Mouse (Mus musculus) induced T-regulatory cell, adult 2 months (primary cell): ENCODE results near the gene Sacm1l.

Source experiments
- DNase-seq: peaks from one replicate; pipeline ENCODE4 v3.0.0-alpha.2; 2012; ENCODE audit warnings: low read depth

Gene Sacm1l

GRCm38 (mm10) chr9:123509638-123510604 is 19.6 kb upstream of the Sacm1l start:
- DNase-seq: peak; percentile 95

GRCm38 (mm10) chr9:123510926-123511325 is 18.6 kb upstream of the Sacm1l start:
- DNase-seq: peak; percentile 63

GRCm38 (mm10) chr9:123512482-123512881 is 17.1 kb upstream of the Sacm1l start:
- no peak for DNase-seq

GRCm38 (mm10) chr9:123515087-123515486 is 14.5 kb upstream of the Sacm1l start:
- no peak for DNase-seq

GRCm38 (mm10) chr9:123516641-123517385 is 12.7 kb upstream of the Sacm1l start:
- DNase-seq: no peak

- DNase-seq: peak; percentile 75
These were observed 10.3 kb upstream of the Sacm1l start for GRCm38 (mm10) chr9:123518969-123519894.

- no peak for DNase-seq
These were observed 8.8 kb upstream of the Sacm1l start for GRCm38 (mm10) chr9:123520735-123521134.

GRCm38 (mm10) chr9:123523676-123524075 is 5.9 kb upstream of the Sacm1l start:
- peak; percentile 83 for DNase-seq

GRCm38 (mm10) chr9:123525095-123525494 is 4.5 kb upstream of the Sacm1l start:
- DNase-seq: peak; percentile 93

GRCm38 (mm10) chr9:123526502-123526901 is 3.1 kb upstream of the Sacm1l start:
- peak; percentile 46 for DNase-seq

GRCm38 (mm10) chr9:123528087-123528925 is 1.3 kb upstream of the Sacm1l start:
- DNase-seq: peak; percentile 58

GRCm38 (mm10) chr9:123528926-123529295 is 648 bp upstream of the Sacm1l start:
- DNase-seq: no peak

- DNase-seq: no peak
These were observed 558 bp downstream of the Sacm1l start for GRCm38 (mm10) chr9:123530158-123530475.

GRCm38 (mm10) chr9:123530566-123531130 is 1.1 kb downstream of the Sacm1l start:
- no peak for DNase-seq

- peak; percentile 53 for DNase-seq
These were observed 1.7 kb downstream of the Sacm1l start for GRCm38 (mm10) chr9:123531234-123531633.

GRCm38 (mm10) chr9:123536613-123537012 is 7.1 kb downstream of the Sacm1l start:
- no peak for DNase-seq

GRCm38 (mm10) chr9:123538189-123538588 is 8.6 kb downstream of the Sacm1l start:
- no peak for DNase-seq

GRCm38 (mm10) chr9:123539093-123539492 is 9.5 kb downstream of the Sacm1l start:
- no peak for DNase-seq

- DNase-seq: no peak
These were observed 10.3 kb downstream of the Sacm1l start for GRCm38 (mm10) chr9:123539823-123540222.

GRCm38 (mm10) chr9:123554599-123554998 is 25.0 kb downstream of the Sacm1l start:
- no peak for DNase-seq
